Mouse (Mus musculus) MEL (cell line): ENCODE measurements around the gene Paics. TPM values are rescaled to one million over a fixed set of nuclear protein-coding genes. Genes with fewer than 3 reads are reported as not detected.

Experiments used
- DNase-seq: peaks from one replicate; pipeline ENCODE4 v3.0.0; 2011; ENCODE audit warnings: low read depth, low spot score
- H3K27ac ChIP-seq: 2 replicates; pipeline ENCODE4 v1.5.1; 2012; ENCODE audit warnings: low read depth, mild to moderate bottlenecking, control low read depth, low read length, moderate library complexity; ENCODE audit not compliant: control insufficient read depth
- H3K27me3 ChIP-seq, 2 experiments: fragments of 150-350 bp in 1 of 2; sonication (generic) in 1 of 2; 2 replicates each; pipeline ENCODE4 v1.6.1; 2012; ENCODE audit warnings: low read length in 2 of 2, mild to moderate bottlenecking in 2 of 2, improper control_type of control experiment in 1 of 2, moderate library complexity in 1 of 2; ENCODE audit not compliant: insufficient read depth in 2 of 2, control insufficient read depth in 1 of 2
- H3K36me3 ChIP-seq, 2 experiments: 2 replicates each; pipeline ENCODE4 v1.6.1; 2012 to 2014; ENCODE audit warnings: low read length in 2 of 2, improper control_type of control experiment in 1 of 2, inconsistent platforms in 1 of 2, mild to moderate bottlenecking in 1 of 2; ENCODE audit not compliant: insufficient read depth in 2 of 2, control insufficient read depth in 1 of 2
- H3K4me1 ChIP-seq, 2 experiments: fragments of 150-350 bp in 1 of 2; sonication (generic) in 1 of 2; 2 replicates each; pipeline ENCODE4 v1.6.1; 2012; ENCODE audit warnings: low read length in 2 of 2, improper control_type of control experiment in 1 of 2, mild to moderate bottlenecking in 1 of 2; ENCODE audit not compliant: insufficient read depth in 2 of 2, control insufficient read depth in 1 of 2
- H3K4me3 ChIP-seq, 2 experiments: fragments of 150-350 bp in 1 of 2; sonication (generic) in 1 of 2; 2 replicates each; pipeline ENCODE4 v1.5.1; 2012; ENCODE audit warnings: low read depth in 2 of 2, low read length in 2 of 2, mild to moderate bottlenecking in 2 of 2, moderate library complexity in 2 of 2, control low read depth in 1 of 2, improper control_type of control experiment in 1 of 2; ENCODE audit not compliant: control insufficient read depth in 1 of 2, insufficient read depth in 1 of 2
- H3K79me2 ChIP-seq: 2 replicates; pipeline ENCODE4 v1.6.1; 2012; ENCODE audit warnings: mild to moderate bottlenecking, low read length, moderate library complexity; ENCODE audit not compliant: control insufficient read depth, poor library complexity, insufficient read depth
- H3K9ac ChIP-seq: 2 replicates; pipeline ENCODE4 v1.6.1; 2012; ENCODE audit warnings: low read depth, mild to moderate bottlenecking, control low read depth, low read length, moderate library complexity; ENCODE audit not compliant: control insufficient read depth, poor library complexity, severe bottlenecking
- H3K9me3 ChIP-seq: fragments of 150-350 bp; sonication (generic); replicated peaks from 2 replicates; pipeline ENCODE4 v1.6.1; 2012; ENCODE audit warnings: mild to moderate bottlenecking, low read length, improper control_type of control experiment, moderate library complexity; ENCODE audit not compliant: insufficient read depth
- BHLHE40 ChIP-seq: IDR thresholded peaks from 2 replicates; pipeline ENCODE4 v1.6.1; 2012; ENCODE audit warnings: low read depth, mild to moderate bottlenecking, inconsistent platforms, low read length, improper control_type of control experiment, borderline replicate concordance
- CHD1 ChIP-seq: IDR thresholded peaks from 2 replicates; pipeline ENCODE4 v1.6.1; 2012; ENCODE audit warnings: low read depth, mild to moderate bottlenecking, inconsistent platforms, low read length, improper control_type of control experiment
- CHD2 ChIP-seq: IDR thresholded peaks from 2 replicates; pipeline ENCODE4 v1.6.1; 2011; ENCODE audit warnings: low read length, improper control_type of control experiment
- CTCF ChIP-seq, 3 experiments: IDR thresholded peaks in 2 of 3; conservative IDR thresholded peaks in 1 of 3; 2 replicates each; pipeline ENCODE4 v1.5.1; 2011 to 2012; ENCODE audit warnings: low read length in 3 of 3, low read depth in 2 of 3, mild to moderate bottlenecking in 2 of 3, improper control_type of control experiment in 1 of 3, inconsistent platforms in 1 of 3, mixed read lengths in 1 of 3, moderate library complexity in 1 of 3; ENCODE audit not compliant: control insufficient read depth in 1 of 3, insufficient read depth in 1 of 3, poor library complexity in 1 of 3, severe bottlenecking in 1 of 3
- E2F4 ChIP-seq: IDR thresholded peaks from 2 replicates; pipeline ENCODE4 v1.6.1; 2011; ENCODE audit warnings: low read depth, low read length, improper control_type of control experiment, borderline replicate concordance
- ELF1 ChIP-seq: IDR thresholded peaks from 2 replicates; pipeline ENCODE4 v1.6.1; 2014; ENCODE audit warnings: low read depth, mild to moderate bottlenecking, inconsistent platforms, low read length, improper control_type of control experiment, moderate library complexity
- EP300 ChIP-seq, 2 experiments: IDR thresholded peaks; 2 replicates each; pipeline ENCODE4 v1.6.1; 2011; ENCODE audit warnings: improper control_type of control experiment in 2 of 2, low read length in 2 of 2, low read depth in 1 of 2, mild to moderate bottlenecking in 1 of 2
- ETS1 ChIP-seq: IDR thresholded peaks from 2 replicates; pipeline ENCODE4 v1.6.1; 2012; ENCODE audit warnings: low read depth, mild to moderate bottlenecking, inconsistent platforms, low read length, improper control_type of control experiment, moderate library complexity
- GABPA ChIP-seq: IDR thresholded peaks from 2 replicates; pipeline ENCODE4 v1.6.1; 2012; ENCODE audit warnings: low read depth, mild to moderate bottlenecking, inconsistent platforms, low read length, improper control_type of control experiment, moderate library complexity
- GATA1 ChIP-seq: IDR thresholded peaks from 2 replicates; pipeline ENCODE4 v1.6.1; 2011; ENCODE audit warnings: low read depth, low read length, improper control_type of control experiment
- HCFC1 ChIP-seq: IDR thresholded peaks from 2 replicates; pipeline ENCODE4 v1.6.1; 2012; ENCODE audit warnings: low read depth, mild to moderate bottlenecking, inconsistent platforms, low read length, improper control_type of control experiment, moderate library complexity
- JUND ChIP-seq: IDR thresholded peaks from 2 replicates; pipeline ENCODE4 v1.6.1; 2011; ENCODE audit warnings: low read depth, mild to moderate bottlenecking, improper control_type of control experiment, low read length
- KAT2A ChIP-seq: conservative IDR thresholded peaks from 2 replicates; pipeline ENCODE4 v1.6.1; 2012; ENCODE audit warnings: low read depth, low read length, improper control_type of control experiment, inconsistent platforms
- MAFK ChIP-seq: IDR thresholded peaks from 2 replicates; pipeline ENCODE4 v1.6.1; 2011; ENCODE audit warnings: low read depth, mild to moderate bottlenecking, low read length, improper control_type of control experiment, borderline replicate concordance
- MAX ChIP-seq: IDR thresholded peaks from 2 replicates; pipeline ENCODE4 v1.6.1; 2011; ENCODE audit warnings: low read length, improper control_type of control experiment
- MAZ ChIP-seq: IDR thresholded peaks from 2 replicates; pipeline ENCODE4 v1.6.1; 2012; ENCODE audit warnings: low read depth, mild to moderate bottlenecking, inconsistent platforms, low read length, improper control_type of control experiment
- MEF2A ChIP-seq: IDR thresholded peaks from 2 replicates; pipeline ENCODE4 v1.6.1; 2014; ENCODE audit warnings: low read depth, mild to moderate bottlenecking, inconsistent platforms, low read length, improper control_type of control experiment; ENCODE audit not compliant: poor library complexity, insufficient replicate concordance, severe bottlenecking; ENCODE audit errors: extremely low read depth
- MXI1 ChIP-seq: IDR thresholded peaks from 2 replicates; pipeline ENCODE4 v1.6.1; 2011; ENCODE audit warnings: mild to moderate bottlenecking, low read depth, low read length, improper control_type of control experiment
- MYB ChIP-seq: IDR thresholded peaks from 2 replicates; pipeline ENCODE4 v1.6.1; 2011; ENCODE audit warnings: mild to moderate bottlenecking, low read depth, low read length, improper control_type of control experiment
- MYC ChIP-seq: IDR thresholded peaks from 2 replicates; pipeline ENCODE4 v1.6.1; 2011; ENCODE audit warnings: low read depth, mild to moderate bottlenecking, low read length, improper control_type of control experiment, moderate library complexity
- NELFE ChIP-seq: IDR thresholded peaks from 2 replicates; pipeline ENCODE4 v1.6.1; 2011; ENCODE audit warnings: low read depth, low read length, improper control_type of control experiment
- POLR2A ChIP-seq, 2 experiments: IDR thresholded peaks; 2 replicates each; pipeline ENCODE4 v1.6.1; 2011 to 2012; ENCODE audit warnings: low read length in 2 of 2, mild to moderate bottlenecking in 2 of 2, control low read depth in 1 of 2, improper control_type of control experiment in 1 of 2, low read depth in 1 of 2, moderate library complexity in 1 of 2; ENCODE audit not compliant: control insufficient read depth in 1 of 2, insufficient read depth in 1 of 2, poor library complexity in 1 of 2
- POLR2AphosphoS2 ChIP-seq: IDR thresholded peaks from 2 replicates; pipeline ENCODE4 v1.6.1; 2011; ENCODE audit warnings: low read length, improper control_type of control experiment
- POLR2AphosphoS5 ChIP-seq: IDR thresholded peaks from 2 replicates; pipeline ENCODE4 v1.6.1; 2012; ENCODE audit warnings: low read depth, borderline replicate concordance, mild to moderate bottlenecking, inconsistent platforms, low read length, moderate library complexity, mixed read lengths
- RAD21 ChIP-seq: IDR thresholded peaks from 2 replicates; pipeline ENCODE4 v1.6.1; 2011; ENCODE audit warnings: mild to moderate bottlenecking, low read depth, low read length, improper control_type of control experiment
- RCOR1 ChIP-seq: IDR thresholded peaks from 2 replicates; pipeline ENCODE4 v1.6.1; 2012; ENCODE audit warnings: low read depth, mild to moderate bottlenecking, inconsistent platforms, low read length, improper control_type of control experiment
- SIN3A ChIP-seq: IDR thresholded peaks from 2 replicates; pipeline ENCODE4 v1.6.1; 2012; ENCODE audit warnings: low read length, improper control_type of control experiment, inconsistent platforms
- SMC3 ChIP-seq: IDR thresholded peaks from 2 replicates; pipeline ENCODE4 v1.6.1; 2011; ENCODE audit warnings: low read depth, low read length, improper control_type of control experiment
- TAL1 ChIP-seq: IDR thresholded peaks from 2 replicates; pipeline ENCODE4 v1.6.1; 2012; ENCODE audit warnings: mild to moderate bottlenecking, inconsistent platforms, low read length, moderate library complexity, mixed read lengths
- TBP ChIP-seq: IDR thresholded peaks from 2 replicates; pipeline ENCODE4 v1.8.0; 2011; ENCODE audit warnings: low read depth, low read length, improper control_type of control experiment
- TCF12 ChIP-seq: IDR thresholded peaks from 2 replicates; pipeline ENCODE4 v1.6.1; 2014; ENCODE audit warnings: low read depth, mild to moderate bottlenecking, inconsistent platforms, low read length, improper control_type of control experiment, moderate library complexity
- UBTF ChIP-seq: IDR thresholded peaks from 2 replicates; pipeline ENCODE4 v1.6.1; 2012; ENCODE audit warnings: low read depth, mild to moderate bottlenecking, inconsistent platforms, low read length, improper control_type of control experiment, moderate library complexity, borderline replicate concordance; ENCODE audit not compliant: insufficient read depth
- USF1 ChIP-seq: IDR thresholded peaks from 2 replicates; pipeline ENCODE4 v1.6.1; 2014; ENCODE audit warnings: low read depth, mild to moderate bottlenecking, inconsistent platforms, low read length, improper control_type of control experiment, moderate library complexity
- USF2 ChIP-seq, 2 experiments: IDR thresholded peaks; 2 replicates each; pipeline ENCODE4 v1.6.1; 2011 to 2012; ENCODE audit warnings: improper control_type of control experiment in 2 of 2, low read length in 2 of 2, borderline replicate concordance in 1 of 2, inconsistent platforms in 1 of 2, low read depth in 1 of 2, mild to moderate bottlenecking in 1 of 2; ENCODE audit not compliant: insufficient read depth in 1 of 2
- ZC3H11A ChIP-seq: IDR thresholded peaks from 2 replicates; pipeline ENCODE4 v1.6.1; 2012; ENCODE audit warnings: low read depth, mild to moderate bottlenecking, inconsistent platforms, low read length, improper control_type of control experiment
- ZKSCAN1 ChIP-seq: IDR thresholded peaks from 2 replicates; pipeline ENCODE4 v1.6.1; 2012; ENCODE audit warnings: low read depth, mild to moderate bottlenecking, inconsistent platforms, low read length, improper control_type of control experiment, moderate library complexity
- ZMIZ1 ChIP-seq: IDR thresholded peaks from 2 replicates; pipeline ENCODE4 v1.6.1; 2012; ENCODE audit warnings: low read depth, mild to moderate bottlenecking, inconsistent platforms, low read length, improper control_type of control experiment, moderate library complexity
- ZNF384 ChIP-seq: IDR thresholded peaks from 2 replicates; pipeline ENCODE4 v1.6.1; 2012; ENCODE audit warnings: low read depth, mild to moderate bottlenecking, inconsistent platforms, low read length, improper control_type of control experiment
- polyA plus RNA-seq, 2 experiments: library from polyadenylated mRNA; stranded (reverse) in 1 of 2; unstranded in 1 of 2; fragments of >175 nt in 1 of 2; fragments of >200 nt in 1 of 2; gene quantifications; 2 replicates each; pipeline versions ENCODE4 v1.2.1 to v1.2.4; 2012; ENCODE audit warnings: low replicate concordance in 2 of 2, low read depth in 1 of 2; ENCODE audit not compliant: insufficient read length in 2 of 2, insufficient read depth in 1 of 2, missing spikeins in 1 of 2
- total RNA-seq: library from RNA; depleted of rRNA; stranded (reverse); fragments of 300-350 nt; gene quantifications from 2 replicates; pipeline ENCODE4 v1.2.3, GENCODE M21; 2012

The Paics gene
- total and polyA plus RNA-seq, 3 experiments = 222 to 434 (median 266) TPM

GRCm38 (mm10) chr5:77011082-77011481 is 60.0 kb downstream of the Paics start:
- H3K79me2 ChIP-seq = no peaks in the 10 kb centered on the region
- peak overlapping the region; percentile 49 for H3K27ac ChIP-seq
- H3K9me3 ChIP-seq = no peaks in the 10 kb centered on the region
- no peak overlapping the region for H3K4me3 ChIP-seq
- H3K36me3 ChIP-seq = peaks cover 0 to 23% of the 10 kb centered on the region in 2 experiments; a peak in 2 of 4 replicates
- H3K27me3 ChIP-seq = no peaks in the 10 kb centered on the region
- peak; percentile 67 for DNase-seq
- H3K9ac ChIP-seq = no peak overlapping the region
- peaks cover 14 to 16% of the 10 kb centered on the region in 2 experiments for H3K4me1 ChIP-seq
- TF ChIP-seq TAL1 (0 out of 2 replicates have a peak, but pooled peaks have one; percentile 11), ZMIZ1 (no peak), ETS1 (peak; percentile 74), TBP (no peak), RCOR1 (no peak; the same call in 1 of the 2 replicates), POLR2AphosphoS5 (no peak), KAT2A (no peak), CHD1 (no peak), GABPA (no peak), USF1 (no peak), POLR2AphosphoS2 (peak; percentile 39; the same call in 1 of the 2 replicates), NELFE (no peak), ZC3H11A (no peak), MAZ (peak; percentile 57; the same call in 1 of the 2 replicates), MAFK (0 out of 2 replicates have a peak, but pooled peaks have one; percentile 30), MXI1 (no peak; the same call in 1 of the 2 replicates), EP300 (IDR thresholded peaks at IDR 0.05; ENCODE audit: low read depth in 1 of 2, low read length in 2 of 2) (peak; percentile 95 to 97), SIN3A (peak; percentile 76), BHLHE40 (peak; percentile 74; the same call in 1 of the 2 replicates), TCF12 (peak; percentile 91), SMC3 (no peak), MYC (0 out of 2 replicates have a peak, but pooled peaks have one; percentile 42), GATA1 (peak; percentile 88), CHD2 (no peak), MEF2A (no peak), RAD21 (no peak), ELF1 (no peak), ZNF384 (peak; percentile 32; the same call in 1 of the 2 replicates), POLR2A (IDR thresholded peaks at IDR 0.05; ENCODE audit: control insufficient read depth in 1 of 2, insufficient read depth in 1 of 2, low read depth in 1 of 2, low read length in 2 of 2, poor library complexity in 1 of 2) (no peak), HCFC1 (peak; percentile 21; the same call in 1 of the 2 replicates), MAX (peak; percentile 39; the same call in 1 of the 2 replicates), USF2 (IDR thresholded peaks at IDR 0.05; ENCODE audit: borderline replicate concordance in 1 of 2, insufficient read depth in 1 of 2, low read depth in 1 of 2, low read length in 2 of 2) (no peak), CTCF (IDR thresholded peaks at IDR 0.05 in 2 of 3, conservative IDR thresholded peaks at IDR 0.05 in 1 of 3; ENCODE audit: control insufficient read depth in 1 of 3, insufficient read depth in 1 of 3, low read depth in 2 of 3, low read length in 3 of 3, poor library complexity in 1 of 3, severe bottlenecking in 1 of 3) (no peak), UBTF (no peak), JUND (no peak), E2F4 (no peak), MYB (peak; percentile 98), ZKSCAN1 (no peak)
